Mouse (Mus musculus) mature B cell (primary cell): Measurements from ENCODE around the gene Slc6a18.
"Not testable (repeated sequence)": the region's sequence is repeated elsewhere in the genome, so short reads cannot be mapped to it uniquely, and the experiment has no call there.

ENCODE experiments used
- in situ Hi-C: fragments of 300-500 bp; cut with MboI; formaldehyde crosslinking; loops from 2 replicates; pipeline ENCODE4 v1.14.3; 2019

Slc6a18 gene

DNA sequence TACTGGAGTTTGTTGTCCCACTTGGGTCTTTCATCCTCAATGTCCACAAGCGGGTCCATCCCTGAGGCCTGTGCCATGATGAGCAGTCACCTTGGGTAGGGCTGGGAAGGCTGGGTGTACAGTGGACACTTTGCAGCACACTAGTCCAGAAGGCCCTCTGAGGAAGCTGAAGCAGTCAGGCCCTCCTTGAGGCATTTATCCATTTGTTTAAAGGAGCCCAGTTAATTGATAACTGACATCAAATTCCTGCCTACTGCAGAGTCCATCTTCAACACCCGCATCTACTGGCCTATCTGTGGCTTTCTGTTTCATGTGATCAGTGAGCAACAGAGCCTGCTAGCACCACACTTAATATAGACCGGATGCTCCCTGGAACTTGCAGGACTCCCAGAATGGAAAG lies at the start of gene Slc6a18:
Slc6a18 (minus strand) TSS at position 171 of the 400 bp plus-strand sequence.
- in situ Hi-C loops, result no loop called here

GRCm38 (mm10) chr13:73725315-73725714 lies 47.5 kb upstream of the Slc6a18 start:
- in situ Hi-C loops, result loop anchor here (10.0 kb wide), 1 partner anchor 189 kb away; no protein-coding TSS in a partner anchor

GRCm38 (mm10) chr13:73723081-73723668 lies 45.4 kb upstream of the Slc6a18 start:
- in situ Hi-C loops, result loop anchor here (5.0 to 10.0 kb wide), 2 partner anchors 94 to 192 kb away; no protein-coding TSS in a partner anchor

GRCm38 (mm10) chr13:73720241-73720640 lies 42.4 kb upstream of the Slc6a18 start:
- in situ Hi-C loops, result loop anchor here (5.0 to 10.0 kb wide), 2 partner anchors 97 to 195 kb away; no protein-coding TSS in a partner anchor

GRCm38 (mm10) chr13:73718225-73718624 lies 40.4 kb upstream of the Slc6a18 start:
- in situ Hi-C loops, result no loop called here

- in situ Hi-C loops, result no loop called here
Measured at GRCm38 (mm10) chr13:73714020-73714419, 36.2 kb upstream of the Slc6a18 start.

- in situ Hi-C loops, result no loop called here
Measured at GRCm38 (mm10) chr13:73713204-73713603, 35.4 kb upstream of the Slc6a18 start.

- in situ Hi-C loops, result no loop called here
Measured at GRCm38 (mm10) chr13:73712228-73712627, 34.4 kb upstream of the Slc6a18 start.

DNA sequence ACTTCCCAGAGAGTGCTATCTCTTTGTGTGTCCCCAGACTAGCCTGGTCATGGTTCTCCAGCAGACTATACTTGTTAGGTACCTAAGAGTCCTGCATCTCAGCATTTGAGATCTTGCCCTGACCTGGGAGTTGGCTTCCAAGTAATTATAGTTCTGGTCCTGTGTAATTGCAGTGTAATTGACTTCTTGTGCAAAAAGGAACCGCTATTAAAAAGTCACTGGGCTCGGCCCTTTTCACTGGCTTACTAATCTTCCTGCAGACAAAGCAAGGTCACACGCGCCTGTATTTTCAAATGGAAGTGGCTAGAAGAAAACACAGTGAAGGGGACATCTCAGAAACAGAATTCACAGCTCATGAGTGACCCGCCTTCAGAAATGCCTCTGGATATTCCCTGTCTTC lies 34.0 kb upstream of the Slc6a18 start:
- in situ Hi-C loops, result no loop called here

- in situ Hi-C loops, result no loop called here
Measured at GRCm38 (mm10) chr13:73711221-73711620, 33.4 kb upstream of the Slc6a18 start.

GRCm38 (mm10) chr13:73709491-73709890 lies 31.7 kb upstream of the Slc6a18 start:
- in situ Hi-C loops, result no loop called here

GRCm38 (mm10) chr13:73704694-73705325 lies 27.0 kb upstream of the Slc6a18 start, which contains the start of gene Slc6a19:
Slc6a19 (minus strand) TSS chr13:73704865.
- in situ Hi-C loops, result no loop called here

DNA sequence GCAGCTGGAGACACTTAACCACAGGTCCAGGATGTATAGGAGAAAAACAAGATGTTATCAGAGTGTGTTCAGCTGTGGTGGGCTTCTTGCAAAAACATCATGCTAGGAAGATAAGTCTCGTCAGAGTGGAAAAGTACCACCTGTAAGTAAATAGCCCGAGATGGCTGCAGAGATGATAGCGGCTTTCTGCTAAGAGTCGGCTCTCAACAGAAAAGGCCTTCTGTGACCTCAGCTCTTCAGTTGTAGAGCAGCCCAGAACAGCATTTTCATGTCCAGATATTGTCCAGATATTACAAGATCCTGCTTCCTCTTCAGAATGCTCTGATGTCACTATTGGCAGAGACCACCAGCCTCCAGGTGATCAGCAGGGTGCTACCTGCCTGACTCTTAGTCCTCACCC lies 25.7 kb upstream of the Slc6a18 start:
- in situ Hi-C loops, result not testable (repeated sequence)

GRCm38 (mm10) chr13:73702776-73703175 lies 25.0 kb upstream of the Slc6a18 start:
- in situ Hi-C loops, result no loop called here

GRCm38 (mm10) chr13:73701161-73701883 lies 23.5 kb upstream of the Slc6a18 start:
- in situ Hi-C loops, result no loop called here

GRCm38 (mm10) chr13:73700554-73700953 lies 22.7 kb upstream of the Slc6a18 start:
- in situ Hi-C loops, result no loop called here

DNA sequence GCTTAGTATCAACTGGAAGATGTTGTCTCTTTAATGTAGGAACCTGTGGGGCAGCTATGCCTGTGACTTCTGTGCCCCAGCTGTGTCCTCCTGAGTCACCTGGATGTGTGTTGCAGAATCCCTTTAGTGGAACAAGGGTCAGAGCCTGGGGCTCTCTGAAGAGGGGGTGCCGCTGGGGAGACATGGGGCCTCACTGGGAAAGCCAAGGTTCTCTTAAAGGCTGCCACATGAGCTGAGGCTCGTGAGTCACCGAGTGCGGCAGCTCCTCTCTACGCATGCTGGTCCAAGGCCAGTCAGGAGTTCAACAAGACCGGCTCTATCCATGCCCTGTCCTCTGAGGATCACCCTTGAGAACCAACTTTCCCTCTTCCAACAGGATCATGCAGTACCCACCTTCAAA lies 21.9 kb upstream of the Slc6a18 start:
- in situ Hi-C loops, result no loop called here

DNA sequence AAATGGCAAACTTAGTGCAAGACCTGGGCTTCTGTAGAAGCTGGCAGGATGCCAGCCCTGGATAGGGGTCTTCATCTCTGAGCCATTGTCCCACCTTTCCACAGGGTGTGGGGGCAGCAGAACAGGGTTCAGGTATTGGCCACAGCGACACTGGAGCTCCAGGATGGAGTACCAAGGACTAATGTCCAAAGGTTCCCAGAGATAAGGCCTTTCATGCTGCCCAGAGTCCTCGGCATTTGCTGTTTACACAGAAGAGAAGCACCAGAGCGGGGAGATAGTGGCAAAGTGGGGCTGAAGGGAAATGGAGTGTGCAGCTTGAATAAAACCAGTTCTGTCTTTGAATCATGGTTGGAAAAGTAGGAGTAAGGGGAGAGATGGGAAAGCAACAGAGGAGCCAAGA lies 18.7 kb upstream of the Slc6a18 start:
- in situ Hi-C loops, result no loop called here

- in situ Hi-C loops, result no loop called here
Measured at GRCm38 (mm10) chr13:73694972-73695371, 17.1 kb upstream of the Slc6a18 start.

GRCm38 (mm10) chr13:73693333-73693732 lies 15.5 kb upstream of the Slc6a18 start:
- in situ Hi-C loops, result no loop called here

- in situ Hi-C loops, result no loop called here
Measured at GRCm38 (mm10) chr13:73692249-73692868, 14.5 kb upstream of the Slc6a18 start.

DNA sequence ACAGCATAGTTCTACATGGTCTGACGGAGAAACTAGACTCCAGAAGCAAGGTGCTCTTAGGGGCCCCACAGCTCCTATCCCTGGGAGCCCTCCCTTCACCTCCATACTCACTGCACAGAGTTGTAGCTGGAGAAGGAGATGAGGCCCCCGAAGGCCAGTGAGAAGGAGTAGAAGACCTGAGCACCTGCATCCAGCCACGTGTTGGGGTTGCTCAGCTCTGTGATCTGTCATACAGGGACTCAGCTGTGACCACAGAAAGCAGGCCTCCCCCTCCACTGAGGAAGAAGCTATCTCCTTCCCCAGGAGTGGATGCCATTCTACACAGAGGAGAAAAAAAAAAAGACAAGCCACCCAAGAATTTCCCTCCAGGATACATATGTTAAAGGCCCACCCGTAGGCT lies 11.1 kb upstream of the Slc6a18 start:
- in situ Hi-C loops, result no loop called here
